Mouse (Mus musculus) CH12.LX (cell line): Measurements from ENCODE around the gene Tmc7. TPM values are rescaled to one million over a fixed set of nuclear protein-coding genes. Genes with fewer than 3 reads are reported as not detected.
A peak's percentile ranks its signal among the peaks of the same experiment; 100 is the strongest.

Experiments used
- DNase-seq: peaks from one replicate; pipeline ENCODE4 v3.0.0-alpha.2; 2013; ENCODE audit errors: extremely low read depth
- H3K27ac ChIP-seq: 2 replicates; pipeline ENCODE4 v1.5.1; 2012; ENCODE audit warnings: low read depth, mild to moderate bottlenecking, control low read depth, moderate library complexity; ENCODE audit not compliant: insufficient read depth
- H3K27me3 ChIP-seq: replicated peaks from 2 replicates; pipeline ENCODE3; 2012; ENCODE audit warnings: inconsistent platforms
- H3K36me3 ChIP-seq, 2 experiments: replicated peaks in 1 of 2; 2 replicates each; pipeline versions ENCODE3 to v1.6.1; 2012; ENCODE audit warnings: inconsistent platforms in 1 of 2, low read length in 1 of 2, mild to moderate bottlenecking in 1 of 2, mixed read lengths in 1 of 2, moderate library complexity in 1 of 2; ENCODE audit not compliant: control insufficient read depth in 1 of 2, insufficient read depth in 1 of 2
- H3K4me1 ChIP-seq, 2 experiments: 2 replicates each; pipeline ENCODE4 v1.6.1; 2012; ENCODE audit warnings: inconsistent platforms in 1 of 2, moderate library complexity in 1 of 2; ENCODE audit not compliant: insufficient read depth in 2 of 2, control insufficient read depth in 1 of 2
- H3K4me2 ChIP-seq: 2 replicates; pipeline ENCODE4 v1.6.1; 2012; ENCODE audit warnings: low read depth, mild to moderate bottlenecking, control low read depth; ENCODE audit not compliant: poor library complexity, insufficient read depth, severe bottlenecking
- H3K4me3 ChIP-seq, 3 experiments: fragments of 150-350 bp in 1 of 3; sonication (generic) in 1 of 3; replicated peaks in 1 of 3; 2 replicates each; pipeline versions ENCODE3 to v1.5.1; 2011 to 2012; ENCODE audit warnings: low read depth in 2 of 3, low read length in 2 of 3, mild to moderate bottlenecking in 2 of 3, moderate library complexity in 2 of 3, control low read depth in 1 of 3, improper control_type of control experiment in 1 of 3, inconsistent platforms in 1 of 3, mixed read lengths in 1 of 3; ENCODE audit not compliant: poor library complexity in 1 of 3
- H3K79me2 ChIP-seq: replicated peaks from 2 replicates; pipeline ENCODE4 v1.6.1; 2012; ENCODE audit warnings: mild to moderate bottlenecking, moderate library complexity; ENCODE audit not compliant: control insufficient read depth, poor library complexity, insufficient read depth, severe bottlenecking; ENCODE audit errors: extremely low read depth
- H3K9ac ChIP-seq: 2 replicates; pipeline ENCODE4 v1.6.1; 2012; ENCODE audit warnings: low read depth, mild to moderate bottlenecking, control low read depth, moderate library complexity; ENCODE audit not compliant: insufficient read depth
- H3K9me3 ChIP-seq: replicated peaks from 2 replicates; pipeline ENCODE3; 2012; ENCODE audit warnings: low read length, inconsistent platforms, mixed read lengths
- CHD1 ChIP-seq: IDR thresholded peaks from 2 replicates; pipeline ENCODE4 v1.6.1; 2012; ENCODE audit warnings: low read depth, low read length, improper control_type of control experiment, inconsistent platforms
- ELF1 ChIP-seq: IDR thresholded peaks from 2 replicates; pipeline ENCODE4 v1.6.1; 2014; ENCODE audit warnings: low read depth, mild to moderate bottlenecking, inconsistent platforms, low read length, improper control_type of control experiment
- EP300 ChIP-seq: IDR thresholded peaks from 2 replicates; pipeline ENCODE4 v1.6.1; 2011; ENCODE audit warnings: low read length, improper control_type of control experiment
- HCFC1 ChIP-seq: IDR thresholded peaks from 2 replicates; pipeline ENCODE4 v1.6.1; 2012; ENCODE audit warnings: low read depth, mild to moderate bottlenecking, inconsistent platforms, low read length, improper control_type of control experiment
- IRF4 ChIP-seq: IDR thresholded peaks from 2 replicates; pipeline ENCODE4 v1.6.1; 2014; ENCODE audit warnings: low read depth, mild to moderate bottlenecking, inconsistent platforms, low read length, improper control_type of control experiment
- JUND ChIP-seq: conservative IDR thresholded peaks from 2 replicates; pipeline ENCODE4 v1.6.1; 2011; ENCODE audit warnings: low read depth, low read length, improper control_type of control experiment
- MAX ChIP-seq: IDR thresholded peaks from 2 replicates; pipeline ENCODE4 v1.6.1; 2011; ENCODE audit warnings: low read length, improper control_type of control experiment
- MAZ ChIP-seq: IDR thresholded peaks from 2 replicates; pipeline ENCODE4 v1.6.1; 2012; ENCODE audit warnings: low read depth, mild to moderate bottlenecking, inconsistent platforms, low read length, improper control_type of control experiment, moderate library complexity
- MXI1 ChIP-seq: IDR thresholded peaks from 2 replicates; pipeline ENCODE4 v1.6.1; 2011; ENCODE audit warnings: mild to moderate bottlenecking, low read depth, low read length, improper control_type of control experiment
- MYC ChIP-seq: IDR thresholded peaks from 2 replicates; pipeline ENCODE4 v1.6.1; 2011; ENCODE audit warnings: low read depth, mild to moderate bottlenecking, improper control_type of control experiment, low read length
- NELFE ChIP-seq: IDR thresholded peaks from 2 replicates; pipeline ENCODE4 v1.6.1; 2011; ENCODE audit warnings: low read depth, low read length, improper control_type of control experiment
- NRF1 ChIP-seq: IDR thresholded peaks from 2 replicates; pipeline ENCODE4 v1.6.1; 2014; ENCODE audit warnings: low read depth, mild to moderate bottlenecking, inconsistent platforms, low read length, improper control_type of control experiment, moderate library complexity
- POLR2AphosphoS2 ChIP-seq: IDR thresholded peaks from 2 replicates; pipeline ENCODE4 v1.6.1; 2011; ENCODE audit warnings: low read depth, low read length, improper control_type of control experiment
- RAD21 ChIP-seq: IDR thresholded peaks from 2 replicates; pipeline ENCODE4 v1.6.1; 2011; ENCODE audit warnings: low read depth, mild to moderate bottlenecking, low read length, improper control_type of control experiment, moderate library complexity
- RCOR1 ChIP-seq: conservative IDR thresholded peaks from 2 replicates; pipeline ENCODE4 v1.6.1; 2012; ENCODE audit warnings: low read depth, mild to moderate bottlenecking, inconsistent platforms, low read length, improper control_type of control experiment
- SIN3A ChIP-seq: IDR thresholded peaks from 2 replicates; pipeline ENCODE4 v1.6.1; 2012; ENCODE audit warnings: low read length, improper control_type of control experiment, inconsistent platforms
- SMC3 ChIP-seq: IDR thresholded peaks from 2 replicates; pipeline ENCODE4 v1.6.1; 2011; ENCODE audit warnings: low read depth, low read length, improper control_type of control experiment
- UBTF ChIP-seq: IDR thresholded peaks from 2 replicates; pipeline ENCODE4 v1.6.1; 2012; ENCODE audit warnings: low read depth, mild to moderate bottlenecking, inconsistent platforms, low read length, improper control_type of control experiment, moderate library complexity
- USF1 ChIP-seq: IDR thresholded peaks from 2 replicates; pipeline ENCODE4 v1.6.1; 2014; ENCODE audit warnings: low read depth, mild to moderate bottlenecking, inconsistent platforms, low read length, improper control_type of control experiment
- USF2 ChIP-seq: conservative IDR thresholded peaks from 2 replicates; pipeline ENCODE4 v1.6.1; 2011; ENCODE audit warnings: low read depth, low read length, improper control_type of control experiment
- ZC3H11A ChIP-seq: IDR thresholded peaks from 2 replicates; pipeline ENCODE4 v1.6.1; 2012; ENCODE audit warnings: low read depth, mild to moderate bottlenecking, inconsistent platforms, low read length, improper control_type of control experiment
- ZKSCAN1 ChIP-seq: IDR thresholded peaks from 2 replicates; pipeline ENCODE4 v1.6.1; 2012; ENCODE audit warnings: low read depth, inconsistent platforms, low read length, improper control_type of control experiment, borderline replicate concordance
- ZNF384 ChIP-seq: IDR thresholded peaks from 2 replicates; pipeline ENCODE4 v1.6.1; 2012; ENCODE audit warnings: low read depth, low read length, improper control_type of control experiment, inconsistent platforms
- dilution Hi-C: fragments of 300-500 bp; cut with MboI; formaldehyde crosslinking; loops from 2 replicates; pipeline ENCODE4 v1.14.3; 2020; ENCODE audit warnings: low sequenced_read_pairs; ENCODE audit not compliant: extremely low pct_unique_long_range_greater_than_20kb, extremely low pct_ligation_motif_present
- in situ Hi-C: fragments of 300-500 bp; cut with MboI; formaldehyde crosslinking; loops from 3 replicates; pipeline ENCODE4 v1.14.3; 2019; ENCODE audit warnings: low sequenced_read_pairs, low pct_ligation_motif_present, low pct_unique_long_range_greater_than_20kb, mixed read lengths
- polyA plus RNA-seq: library from polyadenylated mRNA; unstranded; fragments of >175 nt; gene quantifications from 2 replicates; pipeline ENCODE4 v1.2.1, GENCODE M21; 2012; ENCODE audit warnings: low read depth; ENCODE audit not compliant: insufficient read length
- total RNA-seq, 2 experiments: library from RNA; depleted of rRNA; stranded (reverse); fragments of 300-350 nt in 1 of 2; fragments of >200 nt in 1 of 2; gene quantifications; 2 replicates each; pipeline ENCODE4 v1.2.3; 2012 to 2014

Gene Tmc7
- total and polyA plus RNA-seq, 3 experiments: 0.13 TPM; not detected in 2

DNA sequence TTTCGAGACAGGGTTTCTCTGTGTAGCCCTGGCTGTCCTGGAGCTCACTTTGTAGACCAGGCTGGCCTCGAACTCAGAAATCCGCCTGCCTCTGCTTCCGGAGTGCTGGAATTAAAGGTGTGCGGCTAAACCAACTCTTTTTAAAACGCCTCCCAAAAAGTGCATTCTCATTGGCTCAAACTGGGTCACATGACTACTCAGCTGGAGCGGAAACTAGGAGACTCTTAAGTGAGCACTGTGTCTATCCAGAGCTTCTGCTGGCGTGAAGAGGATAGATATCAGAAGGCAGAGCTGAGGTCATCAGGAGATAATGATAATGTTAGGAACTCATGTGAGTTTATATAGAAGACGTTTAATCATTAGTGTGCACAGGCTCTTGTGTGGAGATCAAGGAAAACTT, 48.6 kb upstream of the Tmc7 start:
- Histone ChIP-seq H3K27ac (no peak overlapping the region), H3K9ac (no peak overlapping the region), H3K79me2 (no peaks in the 10 kb centered on the region), H3K27me3 (peaks cover 3% of the 10 kb centered on the region), H3K36me3 (no peaks in the 10 kb centered on the region), H3K4me2 (no peak overlapping the region), H3K9me3 (no peaks in the 10 kb centered on the region), H3K4me1 (0 out of 4 replicates have a peak, but pooled peaks cover 0 to 3% of the 10 kb centered on the region in 2 experiments), H3K4me3 (no peak overlapping the region)
- DNase-seq: no peak
- in situ Hi-C loops: no loop called here
- dilution Hi-C loops: no loop called here
- TF ChIP-seq MYC (no peak), NRF1 (no peak), USF2 (peak; percentile 37; the same call in 1 of the 2 replicates), SMC3 (no peak), UBTF (no peak), ZKSCAN1 (no peak), ELF1 (no peak), SIN3A (no peak), IRF4 (no peak)

DNA sequence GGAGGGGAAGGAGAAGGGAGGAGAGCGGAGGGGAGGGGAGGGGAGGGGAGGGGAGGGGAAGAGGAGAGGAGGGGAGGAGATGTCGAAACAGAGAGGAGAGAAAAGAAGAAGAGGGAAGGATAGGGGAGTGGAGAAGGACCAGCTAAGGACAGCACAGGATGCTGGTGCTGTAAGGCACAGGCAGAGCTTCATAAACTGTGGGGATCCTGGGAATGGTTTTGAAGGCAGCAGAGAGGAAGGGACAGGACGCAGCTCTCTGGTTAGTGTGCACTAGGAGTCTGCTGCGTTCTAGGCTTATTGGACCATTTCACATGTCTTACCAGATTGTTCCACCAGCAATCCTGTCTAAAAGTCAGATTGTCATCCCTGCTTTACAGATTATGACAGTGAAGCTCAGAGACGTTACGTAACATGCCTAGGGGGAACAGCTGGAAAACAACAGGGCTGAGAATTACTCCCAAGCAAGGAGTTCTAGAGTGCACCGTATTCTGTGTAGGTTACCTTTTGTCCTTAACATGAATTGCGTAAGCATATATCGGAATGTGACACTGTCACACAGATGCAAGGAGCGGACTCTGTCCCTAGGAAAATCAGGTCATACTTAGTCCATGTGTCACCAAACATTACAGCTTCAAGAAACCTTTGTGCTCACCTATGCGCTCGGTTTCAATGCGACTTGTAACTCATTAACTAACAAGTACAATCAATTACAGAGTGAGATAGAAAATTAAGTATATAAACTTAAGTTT, 43.2 kb upstream of the Tmc7 start:
- no peaks in the 10 kb centered on the region for H3K4me1 ChIP-seq

DNA sequence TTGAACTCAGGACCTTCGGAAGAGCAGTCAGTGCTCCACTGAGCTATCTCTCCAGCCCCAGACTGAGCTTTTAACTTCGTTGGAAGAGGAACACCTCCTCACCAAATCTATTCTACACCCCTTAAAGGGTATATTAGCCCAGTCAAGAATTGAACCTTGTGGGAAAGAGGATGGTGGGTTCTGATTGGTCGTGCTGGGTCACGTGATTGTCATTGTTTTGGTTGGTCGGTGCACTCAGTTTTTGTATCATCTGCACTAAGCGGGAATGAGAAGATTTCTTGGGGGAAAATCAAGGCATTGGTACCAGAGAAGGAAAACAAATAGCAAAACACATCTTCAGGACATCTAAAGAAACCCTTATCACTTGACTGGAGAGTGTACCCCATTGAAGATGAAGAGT, 36.6 kb upstream of the Tmc7 start:
- no peaks in the 10 kb centered on the region for H3K4me1 ChIP-seq
- H3K27ac ChIP-seq: no peak overlapping the region
- dilution Hi-C loops: no loop called here
- no peaks in the 10 kb centered on the region for H3K9me3 ChIP-seq
- H3K9ac ChIP-seq: no peak overlapping the region
- in situ Hi-C loops: no loop called here
- H3K4me3 ChIP-seq: no peak overlapping the region
- no peaks in the 10 kb centered on the region for H3K36me3 ChIP-seq
- no peak for TF ChIP-seq ZC3H11A
- no peak for TF ChIP-seq MAX
- no peak for TF ChIP-seq JUND
- no peak for TF ChIP-seq POLR2AphosphoS2
- TF ChIP-seq EP300: no peak
- peak; percentile 78 for TF ChIP-seq USF2
- TF ChIP-seq USF1: peak; percentile 72
- H3K4me2 ChIP-seq: no peak overlapping the region; the same call in 1 of the 2 replicates
- no peak for DNase-seq
- H3K79me2 ChIP-seq: no peaks in the 10 kb centered on the region
- peaks cover 36% of the 10 kb centered on the region for H3K27me3 ChIP-seq

More for the DNA sequence above, 43.2 kb upstream of the Tmc7 start:
- Histone ChIP-seq H3K4me2 (no peak overlapping the region), H3K36me3 (no peaks in the 10 kb centered on the region)
- no peak for DNase-seq
- TF ChIP-seq ZC3H11A: no peak
- no peak for TF ChIP-seq RCOR1
- no peak for TF ChIP-seq MAZ
- TF ChIP-seq CHD1: no peak
- TF ChIP-seq USF1: no peak
- no peak for TF ChIP-seq HCFC1
- TF ChIP-seq NELFE: no peak
- TF ChIP-seq RAD21: no peak
- TF ChIP-seq MXI1: no peak
- no peak for TF ChIP-seq ZNF384
- TF ChIP-seq, all 38 proteins: peak for 0
- H3K9ac ChIP-seq: no peak overlapping the region
- peaks cover 36% of the 10 kb centered on the region for H3K27me3 ChIP-seq
- H3K9me3 ChIP-seq: no peaks in the 10 kb centered on the region
- H3K27ac ChIP-seq: no peak overlapping the region
- H3K4me3 ChIP-seq: no peak overlapping the region
- in situ Hi-C loops (no loop called here), dilution Hi-C loops (no loop called here)
- H3K79me2 ChIP-seq: no peaks in the 10 kb centered on the region
